Mouse (Mus musculus) myocyte (in vitro differentiated cells): ENCODE measurements around the gene Rad1. TPM values are rescaled to one million over a fixed set of nuclear protein-coding genes. Genes with fewer than 3 reads are reported as not detected.
"Not testable (repeated sequence)": the region's sequence is repeated elsewhere in the genome, so short reads cannot be mapped to it uniquely, and the experiment has no call there.

Experiments used
- H3K27me3 ChIP-seq: one replicate; pipeline ENCODE4 v1.6.1; 2011; ENCODE audit not compliant: control insufficient read depth, insufficient read depth, insufficient read length
- H3K36me3 ChIP-seq: one replicate; pipeline ENCODE4 v1.6.1; 2011; ENCODE audit not compliant: control insufficient read depth, insufficient read depth
- H3K4me2 ChIP-seq: one replicate; pipeline ENCODE4 v1.6.1; 2011; ENCODE audit warnings: low read depth, control low read depth
- H3K4me3 ChIP-seq: one replicate; pipeline ENCODE4 v1.5.1; 2011; ENCODE audit warnings: mild to moderate bottlenecking, control low read depth, moderate library complexity
- H3K79me2 ChIP-seq: one replicate; pipeline ENCODE4 v1.6.1; 2011; ENCODE audit not compliant: control insufficient read depth, insufficient read depth
- H3ac ChIP-seq: one replicate; pipeline ENCODE4 v1.6.1; 2011; ENCODE audit not compliant: control insufficient read depth, insufficient read length
- CEBPB ChIP-seq: IDR thresholded peaks from 2 replicates; pipeline ENCODE4 v1.6.1; 2011; ENCODE audit warnings: mild to moderate bottlenecking, moderate library complexity; ENCODE audit not compliant: poor library complexity, insufficient read depth, severe bottlenecking
- E2F4 ChIP-seq: IDR thresholded peaks from one replicate; pipeline ENCODE4 v1.6.1; 2011; ENCODE audit warnings: mild to moderate bottlenecking, control low read depth, moderate library complexity; ENCODE audit not compliant: insufficient read depth
- MAX ChIP-seq: IDR thresholded peaks from one replicate; pipeline ENCODE4 v1.6.1; 2011; ENCODE audit warnings: low read depth, mild to moderate bottlenecking, control low read depth
- MYOD1 ChIP-seq, 3 experiments: IDR thresholded peaks; one replicate each; pipeline ENCODE4 v1.6.1; 2011; ENCODE audit warnings: control low read depth in 2 of 3, low read depth in 2 of 3, mild to moderate bottlenecking in 2 of 3, moderate library complexity in 1 of 3; ENCODE audit not compliant: insufficient read length in 2 of 3, control insufficient read depth in 1 of 3
- MYOG ChIP-seq, 3 experiments: IDR thresholded peaks; one replicate each; pipeline ENCODE4 v1.6.1; 2011; ENCODE audit warnings: control low read depth in 2 of 3, low read depth in 2 of 3, mild to moderate bottlenecking in 2 of 3; ENCODE audit not compliant: insufficient read length in 2 of 3, control insufficient read depth in 1 of 3, insufficient read depth in 1 of 3
- POLR2A ChIP-seq: IDR thresholded peaks from one replicate; pipeline ENCODE4 v1.6.1; 2011; ENCODE audit warnings: low read depth, mild to moderate bottlenecking, control low read depth, moderate library complexity; ENCODE audit not compliant: insufficient read length
- POLR2AphosphoS2 ChIP-seq: IDR thresholded peaks from one replicate; pipeline ENCODE4 v1.6.1; 2011; ENCODE audit warnings: low read depth, control low read depth; ENCODE audit not compliant: insufficient read length
- REST ChIP-seq: IDR thresholded peaks from one replicate; pipeline ENCODE4 v1.6.1; 2011; ENCODE audit warnings: mild to moderate bottlenecking, control low read depth, moderate library complexity; ENCODE audit not compliant: insufficient read depth, insufficient read length
- SRF ChIP-seq: IDR thresholded peaks from one replicate; pipeline ENCODE4 v1.6.1; 2011; ENCODE audit warnings: low read depth; ENCODE audit not compliant: control insufficient read depth, insufficient read length
- TCF12 ChIP-seq: IDR thresholded peaks from one replicate; pipeline ENCODE4 v1.6.1; 2011; ENCODE audit warnings: mild to moderate bottlenecking, control low read depth; ENCODE audit not compliant: poor library complexity, insufficient read depth, severe bottlenecking
- TCF3 ChIP-seq: IDR thresholded peaks from one replicate; pipeline ENCODE4 v1.6.1; 2011; ENCODE audit warnings: low read depth, control low read depth; ENCODE audit not compliant: insufficient read length
- USF1 ChIP-seq: IDR thresholded peaks from one replicate; pipeline ENCODE4 v1.6.1; 2011; ENCODE audit warnings: low read depth, mild to moderate bottlenecking, control low read depth, moderate library complexity
- polyA plus RNA-seq: library from polyadenylated mRNA; unstranded; fragments of >200 nt; fragmentation: generic; extraction: Trizol; gene quantifications from one replicate; pipeline ENCODE4 v1.2.1, GENCODE M21; 2012; ENCODE audit warnings: missing spikeins

Rad1 gene
- polyA plus RNA-seq, 1 experiment = 16.6 TPM

DNA sequence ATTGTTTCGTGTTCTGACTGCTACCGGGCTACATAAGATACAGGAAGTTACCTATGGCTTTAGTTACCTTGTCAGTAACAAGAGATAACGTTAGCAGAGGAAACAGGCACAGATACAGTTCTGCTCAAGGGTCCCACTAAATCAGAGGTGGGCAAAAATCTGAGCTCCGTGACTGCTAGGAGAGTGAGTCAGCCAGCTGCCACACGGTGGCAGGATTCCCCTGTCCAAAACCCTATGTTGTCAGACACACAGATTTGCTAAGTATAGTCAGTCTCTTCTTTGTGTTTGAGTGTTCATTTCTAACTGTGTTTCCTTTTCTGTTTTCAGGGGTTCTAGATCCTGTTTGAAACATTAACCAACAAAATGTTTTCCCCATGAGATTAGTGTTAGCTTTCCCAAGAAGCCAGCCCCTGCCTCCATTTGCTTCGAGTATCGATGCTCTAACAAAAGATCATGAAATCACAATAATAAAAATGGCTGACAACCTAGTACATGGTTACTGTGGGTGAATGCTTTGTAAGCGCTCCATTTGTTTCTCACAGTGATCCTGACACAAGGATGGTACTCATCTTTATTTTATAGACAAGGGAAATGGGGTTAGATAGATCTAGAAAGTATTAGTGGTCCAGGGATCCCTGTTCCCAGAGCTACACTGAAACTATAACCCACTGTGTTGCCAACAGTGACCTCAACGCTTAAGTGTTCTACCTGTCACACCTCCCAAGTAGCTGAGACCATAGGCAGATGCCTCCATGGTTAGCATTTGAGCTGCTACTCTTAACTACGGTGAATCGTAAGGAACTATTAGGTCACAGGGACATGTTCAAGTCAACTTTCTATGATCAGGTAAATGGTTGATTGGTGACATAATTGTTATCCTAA is 15.3 kb downstream of the Rad1 start:
- no peaks in the 10 kb centered on the region for H3K79me2 ChIP-seq
- H3K4me2 ChIP-seq = no peak overlapping the region
- TF ChIP-seq TCF12 (no peak), E2F4 (no peak), TCF3 (no peak), POLR2AphosphoS2 (no peak), POLR2A (no peak), MYOD1 (IDR thresholded peaks at IDR 0.05; ENCODE audit: control insufficient read depth in 1 of 3, insufficient read length in 2 of 3, low read depth in 2 of 3) (no peak), CEBPB (no peak), SRF (no peak)
- no peaks in the 10 kb centered on the region for H3K27me3 ChIP-seq
- H3ac ChIP-seq = no peak overlapping the region
- peaks cover 7% of the 10 kb centered on the region for H3K36me3 ChIP-seq
- H3K4me3 ChIP-seq = no peak overlapping the region

DNA sequence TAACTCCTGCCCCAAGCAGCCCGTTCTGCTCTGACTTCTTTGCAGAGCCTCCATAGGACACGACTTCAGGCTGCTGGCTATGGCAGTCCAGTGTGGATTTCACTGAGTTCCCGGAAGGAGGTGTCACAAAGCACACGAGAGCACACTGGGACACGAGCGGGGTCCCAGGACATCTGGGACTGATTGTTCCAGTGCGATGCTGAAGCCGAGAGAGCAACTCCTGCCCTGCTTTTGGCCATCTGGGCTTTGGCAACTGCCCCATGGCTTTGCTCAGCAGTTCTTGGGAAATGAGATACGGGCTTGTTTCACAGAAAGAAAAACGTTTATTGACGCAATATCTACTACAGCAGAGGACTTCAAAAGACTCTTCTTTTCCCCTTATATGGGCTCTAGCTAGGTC is 20.3 kb downstream of the Rad1 start:
- no peaks in the 10 kb centered on the region for H3K79me2 ChIP-seq
- no peak overlapping the region for H3K4me2 ChIP-seq
- H3K27me3 ChIP-seq = no peaks in the 10 kb centered on the region
- H3ac ChIP-seq = no peak overlapping the region
- no peak for TF ChIP-seq SRF
- TF ChIP-seq TCF12 = no peak
- no peak for TF ChIP-seq POLR2AphosphoS2
- no peak for TF ChIP-seq REST
- TF ChIP-seq MYOD1 (IDR thresholded peaks at IDR 0.05; ENCODE audit: control insufficient read depth in 1 of 3, insufficient read length in 2 of 3, low read depth in 2 of 3) = no peak
- TF ChIP-seq MYOG (IDR thresholded peaks at IDR 0.05; ENCODE audit: control insufficient read depth in 1 of 3, insufficient read depth in 1 of 3, insufficient read length in 2 of 3, low read depth in 2 of 3) = no peak
- no peak for TF ChIP-seq USF1
- TF ChIP-seq E2F4 = no peak
- TF ChIP-seq MAX = no peak
- no peak for TF ChIP-seq POLR2A
- no peak for TF ChIP-seq TCF3
- no peaks in the 10 kb centered on the region for H3K36me3 ChIP-seq
- H3K4me3 ChIP-seq = no peak overlapping the region

DNA sequence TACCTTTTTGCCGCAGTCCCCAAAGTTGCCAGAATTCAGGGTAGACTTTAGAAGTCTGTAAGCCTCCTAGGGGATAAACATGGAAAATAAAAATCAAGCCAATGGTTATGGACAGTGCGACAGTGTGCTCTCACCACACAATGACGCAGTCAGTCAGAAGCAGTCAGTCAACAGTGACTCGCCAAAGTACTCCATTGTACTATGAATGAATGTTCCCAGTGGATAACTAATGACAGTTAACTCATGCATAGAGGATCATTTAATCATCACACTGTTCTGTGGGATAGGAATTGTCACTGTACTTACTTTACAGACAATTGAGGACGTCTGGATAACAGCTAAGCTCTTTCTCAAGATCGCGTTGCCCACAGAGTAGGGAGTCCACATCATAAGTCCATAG is 29.3 kb downstream of the Rad1 start:
- Histone ChIP-seq H3K36me3 (no peaks in the 10 kb centered on the region), H3ac (no peak overlapping the region), H3K4me3 (no peak overlapping the region), H3K79me2 (no peaks in the 10 kb centered on the region), H3K27me3 (no peaks in the 10 kb centered on the region), H3K4me2 (no peak overlapping the region)
- TF ChIP-seq TCF12 = no peak

DNA sequence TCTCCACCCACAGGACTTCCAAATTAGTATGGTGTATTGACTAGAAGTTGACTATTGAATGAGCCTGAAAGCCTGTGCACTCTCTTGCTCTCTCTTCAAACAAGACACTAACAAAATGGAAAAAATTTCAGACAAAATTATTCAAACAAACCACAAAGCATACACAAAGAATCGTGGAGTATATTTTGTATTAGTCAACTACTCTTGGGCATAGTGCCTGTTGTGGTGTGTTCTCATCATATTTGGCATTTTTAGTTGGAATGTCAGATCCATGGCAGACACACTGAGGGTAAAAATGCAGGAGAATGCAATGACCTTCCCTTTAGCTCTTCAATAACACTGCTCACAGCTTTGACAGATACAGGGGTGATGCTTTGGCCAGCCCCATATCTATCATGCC is 40.1 kb downstream of the Rad1 start:
- Histone ChIP-seq H3K36me3 (no peaks in the 10 kb centered on the region), H3K4me3 (no peak overlapping the region), H3K4me2 (no peak overlapping the region), H3K79me2 (no peaks in the 10 kb centered on the region), H3K27me3 (no peaks in the 10 kb centered on the region), H3ac (no peak overlapping the region)
- no peak for TF ChIP-seq CEBPB
- no peak for TF ChIP-seq POLR2AphosphoS2
- TF ChIP-seq USF1 = no peak
- no peak for TF ChIP-seq E2F4
- TF ChIP-seq MAX = no peak
- no peak for TF ChIP-seq TCF12
- no peak for TF ChIP-seq SRF
- no peak for TF ChIP-seq POLR2A
- no peak for TF ChIP-seq MYOD1 (IDR thresholded peaks at IDR 0.05; ENCODE audit: control insufficient read depth in 1 of 3, insufficient read length in 2 of 3, low read depth in 2 of 3)
- TF ChIP-seq MYOG (IDR thresholded peaks at IDR 0.05; ENCODE audit: control insufficient read depth in 1 of 3, insufficient read depth in 1 of 3, insufficient read length in 2 of 3, low read depth in 2 of 3) = no peak
- TF ChIP-seq TCF3 = no peak
- TF ChIP-seq REST = no peak

DNA sequence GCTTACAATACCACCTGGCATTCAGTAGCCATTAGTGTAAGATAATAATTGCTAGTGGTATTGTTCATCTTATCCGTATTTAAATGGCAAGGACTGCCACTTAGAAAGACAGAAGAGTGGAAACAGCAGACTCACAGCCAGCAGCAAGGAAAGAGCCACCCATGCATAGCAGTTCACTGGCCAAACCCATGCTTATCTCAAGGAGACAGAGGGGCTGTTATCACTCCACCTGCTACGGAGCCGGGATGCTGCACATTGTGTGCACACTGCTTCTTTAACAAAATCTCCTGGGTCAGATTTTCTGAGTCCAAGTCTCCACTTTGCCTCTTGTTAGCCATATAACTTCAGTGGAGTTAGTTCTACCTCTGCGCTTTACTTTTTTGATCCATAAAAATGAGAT is 45.5 kb downstream of the Rad1 start:
- TF ChIP-seq MYOG (IDR thresholded peaks at IDR 0.05; ENCODE audit: control insufficient read depth in 1 of 3, insufficient read depth in 1 of 3, insufficient read length in 2 of 3, low read depth in 2 of 3) (no peak), SRF (no peak)
- Histone ChIP-seq H3K36me3 (no peaks in the 10 kb centered on the region), H3K27me3 (no peaks in the 10 kb centered on the region), H3K4me3 (no peak overlapping the region), H3K79me2 (no peaks in the 10 kb centered on the region), H3ac (no peak overlapping the region), H3K4me2 (no peak overlapping the region)

DNA sequence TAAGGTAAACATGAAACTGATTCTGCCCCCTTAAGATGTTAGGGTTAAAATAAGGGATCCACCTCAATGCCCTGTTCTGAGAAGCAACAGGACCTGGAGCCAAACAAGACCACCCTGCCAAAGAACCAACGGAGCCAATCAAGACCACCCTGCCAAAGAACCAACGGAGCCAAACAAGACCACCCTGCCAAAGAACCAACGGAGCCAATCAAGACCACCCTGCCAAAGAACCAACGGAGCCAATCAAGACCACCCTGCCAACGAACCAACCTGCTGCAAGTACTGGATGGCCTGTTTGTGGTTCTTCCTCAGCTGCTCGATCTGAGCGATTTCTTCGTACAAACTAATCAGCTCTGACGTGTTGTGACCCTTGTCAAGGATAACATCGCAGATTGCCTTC is 47.5 kb downstream of the Rad1 start:
- H3K36me3 ChIP-seq, H3K4me2 ChIP-seq, H3K27me3 ChIP-seq, H3K79me2 ChIP-seq, H3K4me3 ChIP-seq, H3ac ChIP-seq: not testable (repeated sequence)
